Mouse (Mus musculus): ENCODE results near the gene Elp5. TPM values are rescaled to one million over a fixed set of nuclear protein-coding genes. Genes with fewer than 3 reads are reported as not detected.

Elp5 gene
- 24.9 and 35.5 TPM in 2 replicates for total RNA-seq (2015; ENCODE audit: low replicate concordance)
- 14.5 and 18.7 TPM in 2 replicates for total RNA-seq (2017; ENCODE audit: low replicate concordance)

DNA sequence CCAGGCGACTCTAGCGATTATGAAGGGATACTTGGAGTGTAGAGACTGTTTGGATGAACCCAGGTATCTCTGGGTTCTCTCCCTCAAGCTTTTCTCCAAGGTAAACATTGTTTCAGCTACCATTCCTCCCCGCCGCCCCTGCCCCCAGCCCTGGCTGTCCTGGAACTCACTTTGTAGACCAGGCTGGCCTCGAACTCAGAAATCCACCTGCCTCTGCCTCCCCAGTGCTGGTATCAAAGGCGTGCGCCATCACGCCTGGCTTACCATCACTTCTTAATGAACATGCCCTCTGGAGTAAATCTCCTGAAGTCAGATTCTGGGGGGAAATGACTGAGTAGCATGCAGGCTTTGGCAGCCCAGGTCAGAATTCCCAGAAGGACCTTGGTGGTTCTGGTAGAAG, at the start of gene Elp5:
TSS of gene Elp5 (minus strand) at position 293 of the 400 bp plus-strand sequence.
- no peak for ATAC-seq (replicated peaks; ENCODE audit: low FRiP score, poor library complexity, severe bottlenecking)

DNA sequence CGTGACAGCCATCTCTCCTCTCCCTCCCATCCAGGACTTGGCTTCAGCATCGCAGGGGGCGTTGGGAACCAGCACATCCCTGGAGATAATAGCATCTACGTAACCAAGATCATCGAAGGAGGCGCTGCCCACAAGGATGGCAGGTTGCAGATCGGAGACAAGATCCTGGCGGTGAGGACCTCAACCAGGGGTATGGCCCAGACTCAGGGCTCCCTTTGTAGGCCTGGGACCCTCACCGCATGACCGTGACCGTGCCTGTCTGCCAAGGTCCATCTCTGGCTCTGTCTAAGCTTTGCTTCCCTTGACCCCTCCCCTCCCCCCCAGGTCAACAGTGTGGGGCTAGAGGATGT, 49.0 kb upstream of the Elp5 start:
- no peak for ATAC-seq (replicated peaks; ENCODE audit: low FRiP score, poor library complexity, severe bottlenecking)

DNA sequence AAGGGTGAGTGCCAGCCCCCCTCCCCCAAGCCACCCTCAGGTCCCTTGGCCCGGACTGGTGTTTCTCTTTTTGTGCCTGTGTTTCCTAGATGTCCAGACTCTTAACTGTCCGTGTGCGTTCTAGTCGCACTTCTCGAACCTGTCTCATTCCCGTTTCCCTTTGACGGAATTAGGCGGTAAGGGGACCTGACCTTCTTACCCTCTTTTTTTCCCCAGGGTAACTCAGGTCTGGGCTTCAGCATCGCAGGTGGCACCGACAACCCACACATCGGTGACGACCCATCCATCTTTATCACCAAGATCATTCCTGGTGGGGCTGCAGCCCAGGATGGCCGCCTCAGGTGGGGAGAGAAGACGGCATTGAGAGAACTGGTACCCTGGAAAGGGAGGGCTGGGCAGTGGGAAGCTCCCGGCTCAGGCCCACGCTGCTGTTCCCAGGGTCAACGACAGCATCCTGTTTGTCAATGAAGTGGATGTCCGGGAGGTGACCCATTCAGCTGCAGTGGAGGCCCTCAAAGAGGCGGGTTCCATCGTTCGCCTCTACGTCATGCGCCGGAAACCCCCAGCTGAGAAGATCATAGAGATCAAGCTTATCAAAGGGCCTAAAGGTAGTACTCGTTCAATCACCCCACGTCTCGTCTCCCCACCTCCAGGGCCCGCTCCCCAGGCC, 48.5 kb upstream of the Elp5 start:
- ATAC-seq (replicated peaks; ENCODE audit: low FRiP score, poor library complexity, severe bottlenecking): no peak

DNA sequence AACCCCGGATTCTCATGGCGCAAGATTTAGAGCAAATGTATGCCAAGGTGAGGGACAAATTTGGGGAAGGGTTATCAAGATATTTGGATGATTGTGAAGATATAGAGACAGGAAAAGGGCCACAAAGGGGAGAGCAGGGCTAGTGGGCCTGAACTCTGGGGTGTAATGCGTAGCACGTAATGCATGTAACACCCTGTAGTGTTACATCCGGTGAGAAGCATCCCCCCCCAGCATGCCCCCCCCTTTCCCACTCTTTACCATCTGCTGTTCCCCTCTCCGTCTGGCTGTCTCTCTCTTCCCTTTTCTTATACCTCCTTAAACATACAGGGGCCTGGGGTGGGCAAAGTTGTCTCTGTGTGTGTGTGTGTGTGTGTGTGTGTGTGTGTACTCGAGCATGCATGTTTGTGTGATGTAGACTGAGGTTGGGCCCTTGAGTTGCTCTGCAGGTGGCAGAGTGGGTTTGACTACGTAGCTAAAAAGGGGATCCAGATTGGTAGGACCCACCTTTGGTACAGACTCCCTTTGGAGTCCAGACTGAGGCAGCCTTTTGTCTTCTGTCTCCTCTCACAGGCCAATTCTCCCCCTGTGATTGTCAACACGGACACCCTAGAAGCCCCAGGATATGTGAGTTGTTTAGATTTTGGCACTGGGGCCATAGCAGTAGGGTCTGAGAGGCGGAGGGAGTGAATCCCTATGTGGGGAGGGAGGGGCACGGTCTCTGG, 47.7 kb upstream of the Elp5 start:
- ATAC-seq (replicated peaks; ENCODE audit: low FRiP score, poor library complexity, severe bottlenecking): no peak

DNA sequence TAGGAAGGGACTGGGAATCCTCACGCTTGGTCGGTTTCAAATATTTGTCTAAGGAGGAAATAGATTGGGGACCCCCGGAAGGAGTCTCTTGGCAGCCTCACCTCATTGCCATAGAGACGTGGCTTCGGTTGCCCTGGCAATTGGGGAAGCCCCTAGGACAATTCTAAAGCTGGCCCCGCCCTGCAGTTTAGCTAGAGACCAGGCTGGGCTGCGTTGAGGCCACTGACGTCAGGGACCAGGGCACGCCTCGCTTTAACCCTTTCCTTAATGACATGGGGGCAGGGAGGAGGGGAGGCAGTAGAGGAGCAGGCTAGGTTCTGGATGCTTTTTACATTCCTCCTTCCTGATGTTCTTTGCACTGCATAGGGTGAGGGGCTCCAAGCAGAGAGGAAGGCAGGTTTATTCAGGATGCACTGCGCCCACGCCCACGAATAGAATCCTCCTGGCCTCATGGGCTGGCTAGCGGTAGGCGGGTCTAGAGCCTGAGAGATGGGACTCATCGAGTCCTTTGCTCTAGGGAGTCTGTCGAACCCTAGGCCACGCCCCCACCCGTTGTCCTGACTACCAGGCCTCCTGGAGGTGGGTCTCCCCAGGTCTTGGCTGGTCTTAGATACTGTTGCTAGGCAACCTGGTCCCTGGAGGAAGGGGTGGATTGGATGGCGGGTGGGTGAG, 46.9 kb upstream of the Elp5 start:
- no peak for ATAC-seq (replicated peaks; ENCODE audit: low FRiP score, poor library complexity, severe bottlenecking)

DNA sequence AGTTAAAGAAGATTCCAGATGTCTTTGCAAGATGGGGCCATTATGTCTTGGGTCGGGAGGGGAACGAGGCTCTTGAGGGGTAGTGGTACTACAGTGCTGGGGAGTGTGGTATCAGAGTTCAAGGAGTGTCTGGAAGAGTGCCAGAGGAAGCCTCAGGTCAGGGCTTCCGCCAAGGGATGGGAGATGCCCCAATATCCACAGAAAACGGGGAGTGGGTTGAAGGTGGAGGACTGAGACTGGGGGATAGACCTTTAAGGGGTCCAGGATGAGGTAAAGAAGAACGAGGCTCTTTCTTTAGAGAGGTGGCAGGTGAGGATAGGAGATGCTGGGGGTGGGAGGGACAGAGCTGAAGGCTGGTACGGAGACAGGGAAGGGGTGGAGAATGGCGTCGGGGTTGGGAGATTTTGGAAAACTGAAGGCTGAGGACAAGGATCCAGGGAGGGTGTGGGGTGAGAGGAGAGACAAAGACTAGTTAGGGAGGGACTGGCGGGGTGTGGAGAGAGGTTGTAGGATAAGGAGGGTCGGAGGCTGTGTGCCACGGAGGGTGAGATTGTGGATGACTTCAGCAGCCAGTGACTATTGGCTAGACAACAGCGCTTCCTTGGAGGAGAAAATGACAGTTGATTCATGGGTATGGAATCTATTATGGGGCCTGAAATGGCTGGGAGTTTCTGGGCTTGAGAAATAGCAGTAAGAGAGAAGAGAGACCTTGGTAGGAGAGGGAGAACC, 46.2 kb upstream of the Elp5 start:
- ATAC-seq (replicated peaks; ENCODE audit: low FRiP score, poor library complexity, severe bottlenecking): no peak

DNA sequence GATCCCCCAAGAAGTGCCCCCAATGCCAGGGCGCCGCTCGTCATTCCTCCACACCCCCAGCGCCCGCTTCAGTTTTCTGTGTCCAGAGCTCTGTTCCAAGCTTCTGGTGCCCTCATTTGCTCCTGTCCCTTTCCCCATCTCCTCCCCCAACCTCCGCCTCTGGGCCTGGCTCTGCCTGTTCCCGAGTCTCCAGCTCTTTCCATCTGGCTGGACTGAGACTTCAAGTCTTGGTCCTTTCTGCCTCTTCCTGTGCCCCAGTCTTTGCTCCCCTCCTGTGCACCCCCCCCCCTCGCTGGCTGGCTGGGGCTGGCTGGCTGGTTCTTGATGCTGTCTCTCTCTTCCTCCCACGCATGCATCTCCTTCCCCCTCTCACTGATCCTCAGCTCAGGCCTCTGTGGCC, 45.1 kb upstream of the Elp5 start:
- ATAC-seq (replicated peaks; ENCODE audit: low FRiP score, poor library complexity, severe bottlenecking): no peak

DNA sequence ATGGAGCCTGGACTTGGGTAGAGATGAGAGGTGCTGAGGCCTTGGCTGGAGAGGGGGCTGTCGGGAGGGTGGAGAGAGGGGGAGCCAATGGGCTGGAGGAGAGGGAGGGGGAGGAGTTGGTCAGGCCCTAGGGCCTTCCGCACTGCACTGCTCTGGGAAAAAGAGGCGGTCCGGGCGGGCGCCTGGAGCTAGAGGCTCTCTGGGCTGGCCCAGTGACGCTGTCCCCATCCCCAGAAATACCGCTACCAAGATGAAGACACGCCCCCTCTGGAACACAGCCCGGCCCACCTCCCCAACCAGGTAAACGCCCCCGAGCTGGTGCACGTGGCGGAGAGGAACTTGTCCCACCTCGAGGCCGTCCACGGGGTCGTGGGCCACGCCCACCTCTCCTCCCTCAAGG, 44.4 kb upstream of the Elp5 start:
- ATAC-seq (replicated peaks; ENCODE audit: low FRiP score, poor library complexity, severe bottlenecking): no peak

DNA sequence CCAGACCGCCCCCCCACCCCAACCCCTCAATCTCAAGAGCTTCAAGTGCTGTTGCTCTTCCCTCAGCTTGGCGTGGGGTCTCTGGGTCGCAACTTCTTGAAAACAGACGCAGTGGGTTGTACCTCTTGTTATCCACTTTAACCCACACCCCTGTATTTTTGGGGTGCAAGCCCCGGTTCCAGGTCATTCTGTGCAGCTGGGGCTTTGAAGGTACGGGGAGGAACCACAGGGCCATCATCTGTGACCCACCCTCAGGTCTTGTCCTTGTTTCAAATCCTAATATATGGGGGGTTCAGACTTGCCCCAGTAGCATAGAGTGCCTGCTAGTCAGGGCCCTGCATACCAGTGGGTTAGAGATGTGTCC, 41.8 kb upstream of the Elp5 start:
- no peak for ATAC-seq (replicated peaks; ENCODE audit: low FRiP score, poor library complexity, severe bottlenecking)

DNA sequence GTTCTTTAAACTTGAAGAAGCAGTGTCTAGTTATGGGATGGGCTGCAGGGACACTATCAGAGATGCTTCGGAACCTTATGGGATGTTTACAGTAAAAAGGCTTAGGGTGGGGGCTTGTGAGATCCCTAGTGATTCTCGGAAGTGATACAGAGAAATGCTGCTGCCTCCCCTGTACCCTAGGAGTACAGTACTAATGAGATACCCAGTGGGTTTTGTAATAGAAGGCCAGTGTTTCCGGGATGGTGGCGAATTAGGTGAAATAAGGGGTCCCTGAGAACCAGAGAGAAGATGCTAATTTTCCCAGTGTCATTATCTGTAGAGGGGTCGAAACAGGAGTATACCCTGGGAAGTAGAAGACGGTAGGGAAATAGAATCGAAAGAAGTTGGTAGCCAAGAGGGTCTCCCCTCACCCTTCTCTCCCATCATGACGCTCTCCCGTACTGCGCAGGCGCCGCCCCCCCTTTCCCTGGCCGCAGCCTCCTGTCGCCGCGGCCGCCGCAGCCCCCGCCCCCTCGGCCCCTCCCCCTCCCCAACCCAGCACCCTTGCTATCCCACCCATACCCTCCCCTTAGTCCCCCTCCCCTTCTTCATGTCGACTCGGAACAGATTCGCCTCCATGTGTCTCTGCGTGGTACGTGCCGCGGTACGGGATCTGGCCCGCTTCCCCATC, 41.3 kb upstream of the Elp5 start:
- no peak for ATAC-seq (replicated peaks; ENCODE audit: low FRiP score, poor library complexity, severe bottlenecking)

DNA sequence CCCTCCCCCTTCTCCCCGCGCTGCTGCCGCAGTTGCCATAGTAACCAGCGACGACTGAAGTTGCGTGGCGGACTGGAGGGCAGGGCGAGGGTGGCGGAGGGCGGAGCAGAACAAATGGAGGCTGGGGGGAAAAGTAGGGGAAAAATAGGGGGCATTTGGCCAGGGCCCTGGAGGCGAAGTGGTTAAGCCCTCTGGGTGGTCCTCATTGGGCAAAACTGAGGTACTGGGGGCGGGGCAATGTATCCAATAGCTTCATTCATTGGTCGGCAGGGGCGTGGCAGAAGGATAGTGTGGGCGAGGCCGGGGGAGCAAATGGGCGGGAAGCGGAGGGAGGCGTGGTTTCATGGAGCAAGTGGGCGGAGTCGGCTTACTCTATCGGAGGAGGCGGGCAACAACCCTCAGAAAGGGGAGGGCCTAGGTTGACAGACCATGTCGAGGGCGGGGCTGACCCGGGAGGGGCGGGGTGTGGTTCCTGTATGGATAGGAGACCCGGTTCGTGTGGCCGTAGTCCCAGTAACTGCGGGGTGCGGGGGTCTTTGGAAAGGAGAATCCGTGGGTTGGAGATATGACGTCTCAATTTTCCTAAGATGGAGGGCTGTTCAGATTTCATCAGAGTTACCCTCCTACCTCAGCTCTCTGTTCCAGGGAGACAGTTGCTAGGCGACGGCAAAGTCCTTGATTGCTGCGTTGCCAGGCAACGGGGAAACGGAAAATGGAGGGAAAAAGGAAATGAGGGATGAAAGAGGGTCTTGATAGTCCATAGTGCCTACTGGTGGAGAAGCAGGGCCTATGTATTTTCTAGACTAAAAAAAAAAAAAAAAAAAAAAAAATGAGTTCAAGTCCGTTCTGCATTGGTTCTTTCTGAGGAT, 39.2 kb upstream of the Elp5 start:
- peak; percentile 82 for ATAC-seq (replicated peaks; ENCODE audit: low FRiP score, poor library complexity, severe bottlenecking)

DNA sequence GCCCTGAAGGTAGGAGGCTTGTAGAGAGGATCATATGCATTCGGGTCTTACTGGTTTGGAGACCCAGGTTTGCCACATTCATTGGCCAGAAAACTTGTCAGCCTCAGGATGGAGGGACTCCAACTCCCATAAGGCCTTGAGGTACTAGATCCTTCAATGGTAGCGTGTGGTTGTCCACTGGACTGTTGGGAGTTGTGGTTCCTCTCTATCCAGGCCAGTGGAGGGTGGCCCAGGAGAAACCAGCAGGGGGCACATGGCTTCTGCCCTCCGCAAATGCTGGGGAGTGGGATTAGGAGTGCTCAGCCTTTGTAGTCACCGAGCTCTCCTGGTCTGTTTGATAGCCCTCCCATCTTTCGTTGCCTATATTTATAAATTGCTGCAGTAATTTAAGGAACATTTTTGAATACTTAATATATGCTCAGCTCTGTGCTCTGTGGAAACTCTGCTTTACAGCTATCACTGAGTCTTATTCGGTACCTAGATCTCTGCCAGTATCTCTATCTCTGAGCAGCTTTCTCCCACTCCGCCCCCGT, 38.5 kb upstream of the Elp5 start:
- peak; percentile 74 for ATAC-seq (replicated peaks; ENCODE audit: low FRiP score, poor library complexity, severe bottlenecking)

DNA sequence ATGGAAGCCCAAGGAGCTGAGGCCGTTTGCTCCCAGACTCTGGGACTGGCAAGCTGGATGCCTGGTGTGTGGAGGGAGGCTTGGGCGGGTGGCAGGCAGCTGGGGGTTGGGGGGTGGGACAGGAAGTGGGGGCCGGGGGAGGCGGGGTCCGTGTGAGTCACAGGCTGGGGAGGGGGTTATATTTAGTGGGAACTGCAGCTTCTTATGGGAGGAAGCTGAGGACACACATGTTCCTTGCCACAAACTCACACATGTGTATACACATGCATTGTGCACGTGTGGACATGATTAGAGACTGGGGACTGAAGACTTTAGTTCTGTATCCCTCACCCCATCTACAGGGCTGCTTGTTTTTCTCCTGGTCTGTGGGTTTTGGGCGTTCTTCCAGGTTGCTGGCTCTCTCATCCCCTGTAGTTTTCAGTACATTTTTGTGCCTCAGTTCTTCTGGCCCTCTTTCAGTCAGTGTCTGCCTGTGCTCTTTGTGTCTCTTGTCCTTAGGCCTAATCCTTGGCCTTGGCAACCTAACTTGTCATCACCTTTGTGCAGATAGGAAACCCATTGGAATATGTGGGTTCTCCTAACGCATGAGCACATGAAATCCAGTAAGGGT, 37.8 kb upstream of the Elp5 start:
- ATAC-seq (replicated peaks; ENCODE audit: low FRiP score, poor library complexity, severe bottlenecking): no peak

DNA sequence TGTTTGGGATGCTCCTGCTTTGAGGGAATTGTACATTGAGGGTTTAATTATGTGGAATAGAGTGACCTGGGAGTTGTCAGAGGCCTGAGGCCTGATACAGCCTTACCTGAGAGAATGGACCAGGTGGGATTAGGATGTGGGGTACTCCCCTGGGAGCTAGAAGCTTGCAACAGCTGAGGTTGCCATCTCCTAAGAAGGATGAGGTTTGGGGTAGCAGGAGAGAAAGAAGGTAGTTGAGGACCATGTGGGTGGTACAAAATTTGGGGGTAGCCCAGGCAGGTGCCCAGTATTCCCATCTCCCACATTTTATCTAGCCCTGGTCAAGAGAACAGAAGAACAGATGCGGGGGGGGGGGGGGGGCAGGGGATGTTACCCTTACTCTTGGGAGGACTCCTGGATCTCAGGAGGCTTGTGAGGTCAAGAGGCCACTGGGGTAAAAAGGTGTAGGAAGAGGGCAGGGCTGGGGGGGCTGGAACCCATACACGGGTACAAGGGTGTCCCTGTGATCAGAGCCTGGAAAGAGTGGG, 37.2 kb upstream of the Elp5 start:
- ATAC-seq (replicated peaks; ENCODE audit: low FRiP score, poor library complexity, severe bottlenecking): no peak

DNA sequence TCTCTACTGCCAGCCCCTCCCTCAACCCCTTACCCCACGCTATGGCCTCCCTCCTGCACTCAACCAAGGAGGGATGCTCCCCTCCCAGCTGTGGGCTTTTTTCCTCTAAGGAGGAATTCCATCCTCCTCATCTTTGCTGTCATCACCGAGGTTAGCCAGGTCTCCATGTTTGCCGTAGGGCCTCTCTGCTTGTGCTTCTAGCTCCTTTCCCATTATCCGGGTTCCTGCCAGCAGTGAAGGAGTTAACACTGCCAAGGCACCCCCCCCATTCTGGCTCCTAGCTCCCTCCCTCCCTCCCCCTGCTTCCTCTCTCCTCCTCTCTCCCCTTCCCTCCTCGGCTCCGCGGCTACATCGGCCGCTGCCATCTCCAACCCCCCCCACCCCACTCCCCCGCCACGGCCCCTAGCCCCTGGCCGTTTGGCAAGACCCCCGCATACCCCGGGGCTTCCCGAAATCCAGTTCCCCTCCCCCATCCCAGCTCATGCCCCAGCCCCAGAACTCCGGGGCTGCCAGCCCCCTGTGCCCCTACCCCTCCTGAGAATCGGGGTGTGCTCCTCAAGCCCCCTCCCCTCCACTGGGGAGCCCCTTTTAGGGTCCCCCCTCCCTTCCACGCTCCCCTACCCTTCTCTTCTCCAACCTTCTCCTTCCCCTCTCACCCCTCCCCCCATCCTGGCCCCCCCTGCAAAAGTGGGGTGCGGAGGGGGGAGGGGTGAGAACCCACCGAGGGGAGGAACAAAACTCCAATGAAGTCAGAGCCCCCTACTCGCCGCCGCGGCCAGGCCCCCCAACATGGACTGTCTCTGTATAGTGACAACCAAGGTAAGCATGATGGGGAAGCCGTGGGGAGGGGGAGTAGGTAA, 36.0 kb upstream of the Elp5 start:
- ATAC-seq (replicated peaks; ENCODE audit: low FRiP score, poor library complexity, severe bottlenecking): no peak

DNA sequence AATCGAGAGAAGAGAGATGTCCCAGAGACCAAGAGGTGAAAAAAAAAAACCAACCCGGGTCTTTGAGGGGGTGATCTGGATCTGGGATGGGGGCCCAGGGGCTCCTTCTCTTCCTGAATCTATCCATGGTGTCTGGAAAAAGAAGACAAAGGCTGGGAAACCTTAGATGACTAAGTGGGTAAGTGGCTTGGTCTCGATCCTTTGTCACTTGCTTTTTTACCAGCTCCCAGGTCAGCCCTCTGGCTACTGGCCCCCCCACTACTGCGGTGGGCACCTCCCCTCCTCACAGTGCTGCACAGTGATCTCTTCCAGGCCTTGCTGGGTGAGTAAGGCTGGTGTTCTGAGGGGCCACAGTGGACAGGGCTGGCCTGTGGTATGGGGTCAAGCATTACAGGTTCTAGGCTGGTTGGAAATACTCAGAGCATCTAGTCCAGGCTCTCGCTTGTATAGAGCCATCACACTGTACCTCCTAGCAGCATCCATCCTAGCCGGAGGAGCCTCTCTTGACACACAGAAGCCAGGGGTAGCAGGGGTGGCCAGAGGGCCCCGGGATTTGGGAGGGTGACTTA, 35.0 kb upstream of the Elp5 start:
- no peak for ATAC-seq (replicated peaks; ENCODE audit: low FRiP score, poor library complexity, severe bottlenecking)

DNA sequence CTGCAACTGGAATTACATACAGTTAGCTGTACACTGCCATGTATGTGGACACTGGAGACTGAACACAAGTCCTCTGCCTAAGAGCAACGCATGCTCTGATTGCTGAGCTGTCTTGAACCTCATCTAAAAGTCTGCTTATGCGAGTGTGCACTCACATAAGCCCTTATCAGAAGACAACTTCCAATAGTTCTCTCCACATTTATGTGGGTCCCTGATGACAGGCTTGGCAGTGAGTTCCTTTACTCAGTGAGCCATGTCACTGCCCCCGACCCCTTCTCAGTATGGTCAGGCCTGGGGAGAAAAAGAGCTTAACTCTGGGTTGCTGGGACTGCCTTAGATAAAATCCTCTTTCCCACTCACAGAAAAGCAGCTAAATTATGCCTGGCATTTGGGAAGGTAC, 34.4 kb upstream of the Elp5 start, which contains the start of gene Dlg4:
TSS of gene Dlg4 (plus strand) at position 274 of the 400 bp plus-strand sequence.
- no peak for ATAC-seq (replicated peaks; ENCODE audit: low FRiP score, poor library complexity, severe bottlenecking)

All from erythroblast, adult 5-6 weeks (primary cell).